Mouse (Mus musculus): ENCODE results near the gene 9530003J23Rik.
"Not testable (repeated sequence)": the region's sequence is repeated elsewhere in the genome, so short reads cannot be mapped to it uniquely, and the experiment has no call there.

9530003J23Rik gene

DNA sequence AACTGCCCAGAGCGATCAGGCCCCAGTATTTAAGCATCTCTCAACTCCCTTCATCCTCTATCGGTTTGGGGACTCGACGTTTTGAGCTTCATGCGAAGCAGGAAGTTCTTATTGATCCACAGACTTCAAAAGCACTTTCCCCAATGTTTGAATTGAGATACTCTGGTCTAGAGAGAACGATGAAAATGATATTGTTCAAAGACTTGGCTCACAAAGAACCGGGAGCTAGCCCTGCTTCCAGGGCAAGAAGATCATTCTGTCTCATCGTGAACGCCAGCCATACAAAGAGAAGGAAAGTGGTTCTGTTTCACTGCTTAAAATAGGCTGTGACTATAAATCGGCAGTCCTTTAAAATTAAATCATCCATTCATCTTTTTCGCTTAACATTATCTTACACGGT is at the start of gene 9530003J23Rik:
Gene 9530003J23Rik (minus strand): TSS at position 101 of the 400 bp plus-strand sequence.
- no peak for DNase-seq (ENCODE audit: low spot score in 2 of 2)

DNA sequence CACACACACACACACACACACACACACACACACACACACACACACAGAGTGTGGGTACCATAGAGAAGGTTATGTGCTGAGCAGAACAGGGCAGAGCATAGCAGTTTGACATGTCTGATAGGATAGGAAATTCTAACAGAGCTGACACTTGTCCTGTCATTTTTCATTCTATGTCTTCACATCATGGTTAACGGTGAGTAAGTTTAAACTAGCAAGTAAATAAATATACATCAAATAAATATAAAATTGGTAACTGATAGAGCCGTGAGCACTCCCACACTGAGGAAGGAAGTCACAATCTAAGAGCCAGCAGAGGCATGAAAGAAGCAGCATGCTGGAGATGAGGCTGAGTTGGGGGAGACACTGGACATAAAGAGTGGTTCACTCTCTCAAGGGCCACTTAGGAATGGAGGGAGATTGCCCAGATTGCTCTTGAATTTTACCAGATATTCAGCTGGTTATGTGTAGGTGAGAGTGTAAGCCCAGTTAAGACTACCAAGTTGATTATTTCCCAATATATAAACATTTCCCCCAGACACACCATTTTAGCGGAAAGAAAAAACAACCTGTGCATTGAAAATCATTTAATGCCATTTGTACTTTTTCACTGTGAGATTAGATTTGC is 48.8 kb upstream of the 9530003J23Rik start:
- DNase-seq (ENCODE audit: low spot score in 2 of 2) = no peak

DNA sequence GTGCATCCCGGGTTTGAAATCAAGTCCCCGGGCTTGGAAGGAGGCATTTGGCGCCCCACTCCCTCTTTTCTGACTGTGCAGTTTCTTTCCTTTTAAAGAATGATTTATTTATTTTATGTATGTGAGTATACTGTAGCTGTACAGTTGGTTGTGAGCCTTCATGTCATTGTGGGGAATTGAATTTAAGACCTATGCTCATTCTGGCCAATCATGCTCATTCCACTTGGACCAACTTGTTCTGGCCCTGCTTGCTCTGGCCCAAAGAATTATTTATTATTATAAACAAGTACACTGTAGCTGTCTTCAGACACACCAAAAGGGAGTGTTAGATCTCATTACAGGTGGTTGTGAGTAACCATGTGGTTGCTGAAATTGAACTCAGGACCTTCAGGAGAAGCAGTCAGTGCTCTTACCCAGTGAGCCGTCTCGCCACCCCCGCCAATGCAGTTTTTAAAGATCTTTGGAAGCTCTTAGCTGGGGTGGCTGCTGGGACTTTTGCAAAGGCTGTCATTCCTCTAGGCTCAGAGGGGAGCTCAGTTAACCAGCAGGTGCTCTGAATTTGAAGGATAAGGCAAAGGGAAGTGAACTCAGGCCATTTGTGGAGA is 48.0 kb upstream of the 9530003J23Rik start:
- no peak for DNase-seq (ENCODE audit: low spot score in 2 of 2)

DNA sequence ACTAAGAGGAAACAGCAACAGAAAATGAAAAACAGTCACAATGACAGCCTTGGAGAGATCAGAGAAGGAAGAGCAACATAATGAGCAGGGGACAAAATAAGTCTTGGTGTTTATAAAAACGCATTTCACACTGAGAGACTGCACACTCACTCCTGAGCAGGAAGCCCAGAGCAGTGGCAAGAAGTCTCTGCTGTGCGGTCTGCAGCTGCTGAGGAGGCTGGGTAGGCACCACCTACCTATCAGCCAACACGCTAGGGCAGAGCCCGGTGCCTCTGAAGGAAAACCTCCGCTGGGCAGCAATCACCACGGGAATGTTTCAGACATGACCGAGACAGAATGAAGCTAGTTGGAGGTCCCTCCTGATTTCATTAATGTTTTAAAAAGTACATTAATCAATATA is 47.1 kb upstream of the 9530003J23Rik start:
- not testable (repeated sequence) for DNase-seq (ENCODE audit: low spot score in 2 of 2)

DNA sequence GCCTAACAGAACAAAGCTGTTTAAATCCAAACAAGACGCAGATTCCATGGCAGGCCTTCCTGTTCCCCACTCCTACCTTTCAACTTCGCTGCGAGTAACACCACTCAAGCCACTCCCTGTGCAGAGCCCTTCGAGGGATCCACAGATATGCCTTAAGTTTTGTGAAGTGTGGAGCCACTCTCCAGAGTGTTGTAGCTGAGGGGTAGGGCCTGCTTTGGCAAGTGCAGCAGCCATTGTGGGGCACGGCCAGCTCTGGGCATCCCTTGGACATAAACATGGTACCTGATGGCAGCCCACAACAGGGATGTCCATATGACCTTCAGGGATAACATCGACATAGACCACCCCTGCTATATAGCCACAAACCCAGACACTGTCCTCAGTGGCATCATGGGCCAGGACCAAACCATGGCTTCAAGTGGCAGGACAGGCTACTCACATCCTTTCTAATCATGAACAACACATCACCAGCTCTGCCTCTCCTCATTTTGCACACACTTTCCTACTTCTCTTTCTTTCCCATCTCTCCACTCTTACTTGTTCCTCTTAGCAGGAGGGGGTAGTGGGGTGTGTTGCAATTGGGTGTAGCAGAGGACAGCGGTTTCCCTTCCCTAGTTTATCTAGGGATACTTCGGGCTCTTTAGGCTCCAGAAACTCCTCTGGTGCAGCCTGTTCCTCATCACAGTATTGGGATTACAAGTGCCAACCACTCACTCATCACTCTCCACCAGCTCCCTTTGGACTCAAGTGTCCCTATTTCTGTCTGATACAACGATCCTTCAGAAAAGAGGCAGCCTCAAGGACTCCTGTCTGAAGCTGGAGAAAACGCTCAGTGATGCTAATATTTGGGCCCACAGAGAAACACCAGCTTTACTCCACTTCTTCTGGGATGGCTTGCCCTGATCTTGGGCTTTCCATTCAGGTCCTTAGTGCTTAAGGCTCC is 46.3 kb upstream of the 9530003J23Rik start:
- no peak for DNase-seq (ENCODE audit: low spot score in 2 of 2)

GRCm38 (mm10) chr10:117283871-117284577 is 45.5 kb upstream of the 9530003J23Rik start:
- DNase-seq (ENCODE audit: low spot score in 2 of 2) = no peak

DNA sequence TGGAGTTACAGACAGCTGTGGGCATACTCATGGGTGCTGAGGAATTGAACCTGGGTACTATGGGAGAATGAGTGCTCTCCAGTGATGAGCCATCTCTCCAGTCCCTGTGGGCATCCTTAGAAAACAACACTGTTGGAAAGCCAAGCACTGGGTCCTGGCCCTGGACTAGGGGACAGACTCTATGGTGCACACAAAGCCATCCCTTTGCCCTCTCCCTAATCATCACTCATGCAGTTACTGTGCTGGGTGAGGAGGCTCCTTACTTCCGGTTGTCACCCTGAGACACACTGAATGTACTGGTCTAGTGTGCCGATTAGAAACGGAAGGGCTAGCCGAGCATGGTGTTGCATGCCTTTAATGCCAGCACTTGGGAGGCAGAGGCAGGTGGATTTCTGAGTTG is 44.7 kb upstream of the 9530003J23Rik start:
- DNase-seq (ENCODE audit: low spot score in 2 of 2) = not testable (repeated sequence)

GRCm38 (mm10) chr10:117282551-117282950 is 44.0 kb upstream of the 9530003J23Rik start:
- DNase-seq (ENCODE audit: low spot score in 2 of 2) = no peak

DNA sequence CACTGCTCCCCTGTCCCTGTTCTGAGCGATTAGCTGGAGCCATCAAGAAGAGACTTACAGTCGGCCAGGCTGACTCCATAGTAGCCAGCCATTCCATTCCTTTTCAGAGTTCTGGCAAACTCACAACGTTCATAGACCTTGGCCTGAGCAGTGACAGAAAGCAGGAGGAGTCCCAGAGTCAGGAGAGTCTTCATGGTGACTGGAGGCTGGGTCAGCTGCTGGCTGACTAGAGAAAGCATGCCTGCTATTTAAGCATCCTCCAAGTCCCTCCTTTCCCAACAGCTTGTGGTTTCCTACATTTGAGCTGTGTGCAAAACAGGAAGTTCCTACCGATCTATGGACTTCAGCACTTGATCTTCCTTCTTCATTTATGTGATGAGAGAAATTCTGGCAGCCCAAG is 43.5 kb upstream of the 9530003J23Rik start, which contains the start of gene Lyz2:
Gene Lyz2 (minus strand): TSS at position 273 of the 400 bp plus-strand sequence.
- DNase-seq (ENCODE audit: low spot score in 2 of 2) = no peak

DNA sequence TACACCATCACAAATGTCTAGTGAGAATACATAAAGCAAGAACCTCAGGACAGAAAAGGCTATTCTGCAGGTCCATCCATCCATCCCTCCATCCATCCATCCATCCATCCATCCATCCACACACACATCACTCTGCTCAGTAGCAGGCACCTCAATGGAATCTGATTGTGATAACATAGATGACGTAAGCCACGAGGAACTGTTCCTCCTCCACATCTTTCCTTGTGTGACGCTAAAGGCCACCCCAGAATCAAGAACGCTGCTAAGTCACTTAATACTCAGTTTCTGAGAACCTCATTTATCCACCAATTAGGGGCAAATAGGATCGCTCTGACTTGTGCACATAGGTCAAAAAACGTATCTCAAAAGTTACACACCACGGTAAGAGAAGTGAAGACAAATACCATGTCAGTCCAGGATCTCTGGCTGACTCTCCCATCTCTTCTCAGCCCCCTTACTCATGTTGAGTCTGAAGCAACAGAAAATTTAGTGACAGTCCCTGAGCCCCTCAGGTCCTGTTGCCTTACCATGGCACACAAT is 42.9 kb upstream of the 9530003J23Rik start:
- no peak for DNase-seq (ENCODE audit: low spot score in 2 of 2)

- DNase-seq (ENCODE audit: low spot score in 2 of 2) = no peak
These were observed 41.5 kb upstream of the 9530003J23Rik start for GRCm38 (mm10) chr10:117280000-117280399.

- DNase-seq (ENCODE audit: low spot score in 2 of 2) = not testable (repeated sequence)
These were observed 40.0 kb upstream of the 9530003J23Rik start for GRCm38 (mm10) chr10:117278510-117278909.

- not testable (repeated sequence) for DNase-seq (ENCODE audit: low spot score in 2 of 2)
These were observed 39.3 kb upstream of the 9530003J23Rik start for GRCm38 (mm10) chr10:117277779-117278178.

DNA sequence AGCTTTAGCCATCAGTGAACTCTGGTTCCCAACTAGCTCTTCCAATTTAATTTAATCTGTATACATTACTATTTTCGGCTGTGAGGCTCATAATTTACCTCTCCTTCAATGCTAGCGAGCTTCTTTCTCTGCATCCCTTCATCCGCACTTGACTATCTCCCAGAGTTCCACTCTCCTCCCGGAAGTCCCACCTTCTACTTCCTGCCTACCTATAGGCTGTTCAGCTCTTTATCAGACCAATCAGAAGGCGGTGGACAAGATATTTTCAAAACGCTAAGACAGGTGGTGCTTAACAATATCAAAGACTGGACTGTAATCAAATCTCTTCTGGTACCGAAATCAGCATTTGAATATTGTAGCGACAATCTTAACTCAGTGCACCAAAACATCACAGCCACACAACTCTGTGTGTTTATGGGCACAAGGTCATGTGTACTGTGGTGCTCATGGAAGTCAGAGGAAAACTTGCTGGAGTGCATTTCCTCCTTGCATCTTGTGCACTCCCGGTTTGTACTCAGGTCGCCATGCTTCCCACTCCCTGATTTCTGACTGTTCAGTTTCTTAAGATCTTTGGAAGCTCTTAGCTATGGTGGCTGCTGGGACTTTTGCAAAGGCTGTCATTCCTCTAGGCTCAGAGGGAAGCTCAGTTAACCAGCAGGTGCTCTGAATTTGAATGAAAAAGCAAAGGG is 37.3 kb upstream of the 9530003J23Rik start:
- no peak for DNase-seq (ENCODE audit: low spot score in 2 of 2)

DNA sequence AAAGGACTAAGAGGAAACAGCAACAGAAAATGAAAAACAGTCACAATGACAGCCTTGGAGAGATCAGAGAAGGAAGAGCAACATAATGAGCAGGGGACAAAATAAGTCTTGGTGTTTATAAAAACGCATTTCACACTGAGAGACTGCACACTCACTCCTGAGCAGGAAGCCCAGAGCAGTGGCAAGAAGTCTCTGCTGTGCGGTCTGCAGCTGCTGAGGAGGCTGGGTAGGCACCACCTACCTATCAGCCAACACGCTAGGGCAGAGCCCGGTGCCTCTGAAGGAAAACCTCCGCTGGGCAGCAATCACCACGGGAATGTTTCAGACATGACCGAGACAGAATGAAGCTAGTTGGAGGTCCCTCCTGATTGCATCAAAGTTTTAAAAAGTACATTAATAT is 36.1 kb upstream of the 9530003J23Rik start:
- not testable (repeated sequence) for DNase-seq (ENCODE audit: low spot score in 2 of 2)

GRCm38 (mm10) chr10:117272023-117272422 is 33.5 kb upstream of the 9530003J23Rik start:
- no peak for DNase-seq (ENCODE audit: low spot score in 2 of 2)

DNA sequence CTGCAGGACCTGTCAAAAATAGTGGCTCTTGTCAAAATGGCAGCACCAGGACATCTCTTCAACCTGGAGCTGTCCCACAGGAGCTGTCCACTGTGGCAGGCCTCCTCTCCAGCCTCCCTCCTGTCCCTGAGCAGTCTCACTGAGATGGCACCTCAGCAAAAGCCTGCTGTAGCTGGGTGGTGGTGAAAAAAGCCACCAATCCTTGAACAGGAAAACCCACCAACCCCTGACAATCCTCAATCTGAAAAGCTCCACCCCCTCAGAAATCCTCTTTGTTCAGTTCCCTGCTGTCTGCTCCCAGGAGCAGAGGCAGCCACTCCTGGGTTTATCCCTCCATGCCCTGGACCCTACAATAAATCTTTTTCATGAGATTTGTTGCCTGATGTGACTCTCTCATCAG is 21.4 kb upstream of the 9530003J23Rik start:
- DNase-seq (ENCODE audit: low spot score in 2 of 2) = no peak

DNA sequence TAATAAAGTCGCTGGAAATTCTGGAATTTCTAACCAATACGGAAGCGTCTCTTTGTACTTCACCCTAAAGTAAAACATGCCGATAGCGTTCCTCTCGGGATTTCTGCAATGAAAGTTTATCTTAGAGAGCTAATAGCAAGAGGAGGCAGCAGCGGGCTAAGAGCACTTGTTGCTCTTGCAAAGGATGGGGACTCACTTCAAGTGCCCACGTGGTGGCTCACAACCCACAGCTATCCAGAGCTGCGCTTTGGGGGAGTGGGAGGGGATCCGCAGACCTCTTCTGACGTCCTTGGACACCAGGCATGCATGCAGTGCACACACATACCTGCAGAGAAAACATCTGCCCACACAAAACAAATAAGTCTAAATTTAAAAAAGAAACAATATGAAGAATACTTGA is 2.6 kb downstream of the 9530003J23Rik start:
- no peak for DNase-seq (ENCODE audit: low spot score in 2 of 2)

DNA sequence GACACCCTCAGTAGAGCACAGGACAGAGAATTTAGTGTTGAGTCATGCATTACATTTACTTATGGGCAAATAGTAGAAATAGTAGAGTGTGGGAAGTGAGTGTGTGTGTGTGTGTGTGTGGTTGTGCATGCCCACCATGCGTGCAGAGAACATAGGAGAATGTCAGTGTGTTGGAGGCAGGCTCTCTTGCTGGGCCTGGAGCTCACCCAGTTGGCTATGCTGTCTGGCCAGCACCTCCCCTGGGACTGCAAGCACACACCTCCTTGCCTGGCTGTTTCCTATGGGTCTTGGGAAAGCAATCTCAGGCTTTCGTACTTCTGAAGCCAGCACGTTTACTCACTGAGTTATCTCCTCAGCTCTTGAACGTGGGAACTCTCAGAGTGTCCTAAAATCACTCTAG is 3.7 kb downstream of the 9530003J23Rik start:
- no peak for DNase-seq (ENCODE audit: low spot score in 2 of 2)

DNA sequence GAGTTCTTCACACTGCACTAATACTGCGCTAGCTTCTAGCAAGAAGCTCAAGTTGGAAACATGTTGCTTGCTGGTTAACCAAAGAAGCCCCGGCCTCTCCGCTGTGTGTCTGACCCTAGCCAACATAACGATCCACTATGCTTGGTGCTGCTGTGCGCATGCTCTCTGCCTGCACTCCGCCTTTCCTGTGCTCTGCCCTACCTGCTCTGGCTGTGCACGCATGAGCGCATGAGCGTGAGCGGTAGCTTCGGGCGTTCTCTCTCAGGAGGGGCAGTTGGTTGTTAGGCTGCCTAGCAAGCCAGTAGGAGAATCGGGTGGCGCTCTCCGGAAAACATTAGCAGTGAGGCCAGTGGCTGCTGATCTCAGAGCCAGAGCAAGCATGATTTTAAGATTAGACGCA is 8.7 kb downstream of the 9530003J23Rik start:
- DNase-seq (ENCODE audit: low spot score in 2 of 2) = no peak

GRCm38 (mm10) chr10:117226002-117226401 is 12.5 kb downstream of the 9530003J23Rik start:
- no peak for DNase-seq (ENCODE audit: low spot score in 2 of 2)

All from frontal cortex, postnatal 10 days (tissue).